Mouse (Mus musculus): ENCODE measurements around the gene Adgrf3. TPM values are rescaled to one million over a fixed set of nuclear protein-coding genes. Genes with fewer than 3 reads are reported as not detected.

The Adgrf3 gene
- total RNA-seq, 1 experiment from 2014 or later = not detected

DNA sequence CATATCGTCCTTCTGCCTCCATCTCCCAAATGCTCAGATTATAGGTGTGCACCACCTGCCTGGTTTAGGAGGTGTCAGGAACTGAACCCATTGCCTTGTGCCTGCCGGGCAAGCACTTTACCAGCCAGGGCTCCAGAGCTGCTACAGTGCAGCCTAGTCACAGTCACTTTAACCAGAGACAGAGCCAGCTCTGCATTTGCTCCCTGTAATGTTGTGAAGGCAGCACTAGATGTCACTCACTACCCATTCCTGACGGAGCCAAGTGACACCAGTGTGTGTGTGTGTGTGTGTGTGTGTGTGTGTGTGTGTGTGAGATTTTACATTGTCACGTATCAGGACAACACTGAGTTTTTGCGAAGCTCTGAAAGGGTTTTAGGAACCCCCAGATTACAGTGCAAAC is 4.0 kb downstream of the Adgrf3 start:
- no peak for DNase-seq

DNA sequence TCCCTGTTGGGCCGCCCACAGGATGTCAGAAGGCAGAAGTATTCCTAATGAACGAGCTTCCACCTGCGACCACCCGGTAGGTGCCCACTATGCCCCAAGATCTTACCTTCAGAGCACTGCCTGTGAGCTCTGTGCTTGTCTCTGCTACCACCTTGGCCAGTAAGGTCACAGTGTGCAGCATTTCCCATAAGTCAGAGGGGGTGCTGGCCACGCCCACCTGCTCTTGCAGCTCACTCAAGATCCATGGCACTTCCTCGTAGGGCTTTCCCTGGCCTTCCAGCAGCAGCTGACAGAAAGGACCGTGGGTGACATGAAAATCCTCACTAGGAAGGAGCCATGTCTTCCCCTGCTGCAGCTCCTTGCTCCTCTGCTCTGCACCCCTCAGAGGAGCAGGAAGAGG is 7.3 kb downstream of the Adgrf3 start:
- DNase-seq = no peak

- no peak for DNase-seq
Measured at GRCm38 (mm10) chr5:30195340-30195739, 10.2 kb downstream of the Adgrf3 start.

DNA sequence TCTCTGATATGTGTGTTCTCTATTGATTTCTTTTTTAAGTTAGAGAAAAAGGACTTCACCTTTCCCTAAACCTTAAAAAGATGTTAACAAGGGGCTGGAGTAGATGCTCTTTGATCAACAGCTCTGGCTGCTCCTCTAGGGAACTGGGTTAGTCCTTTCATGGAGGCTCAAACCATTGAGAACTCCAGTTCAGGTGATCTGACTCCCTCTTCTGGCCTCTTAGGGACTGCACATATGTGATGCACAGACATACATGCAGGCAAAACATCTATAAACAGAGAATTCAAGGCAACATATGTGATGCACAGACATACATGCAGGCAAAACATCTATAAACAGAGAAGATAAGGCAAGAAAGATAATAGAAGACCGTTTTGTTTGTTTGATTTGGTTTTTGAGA is 13.1 kb downstream of the Adgrf3 start:
- DNase-seq = no peak

DNA sequence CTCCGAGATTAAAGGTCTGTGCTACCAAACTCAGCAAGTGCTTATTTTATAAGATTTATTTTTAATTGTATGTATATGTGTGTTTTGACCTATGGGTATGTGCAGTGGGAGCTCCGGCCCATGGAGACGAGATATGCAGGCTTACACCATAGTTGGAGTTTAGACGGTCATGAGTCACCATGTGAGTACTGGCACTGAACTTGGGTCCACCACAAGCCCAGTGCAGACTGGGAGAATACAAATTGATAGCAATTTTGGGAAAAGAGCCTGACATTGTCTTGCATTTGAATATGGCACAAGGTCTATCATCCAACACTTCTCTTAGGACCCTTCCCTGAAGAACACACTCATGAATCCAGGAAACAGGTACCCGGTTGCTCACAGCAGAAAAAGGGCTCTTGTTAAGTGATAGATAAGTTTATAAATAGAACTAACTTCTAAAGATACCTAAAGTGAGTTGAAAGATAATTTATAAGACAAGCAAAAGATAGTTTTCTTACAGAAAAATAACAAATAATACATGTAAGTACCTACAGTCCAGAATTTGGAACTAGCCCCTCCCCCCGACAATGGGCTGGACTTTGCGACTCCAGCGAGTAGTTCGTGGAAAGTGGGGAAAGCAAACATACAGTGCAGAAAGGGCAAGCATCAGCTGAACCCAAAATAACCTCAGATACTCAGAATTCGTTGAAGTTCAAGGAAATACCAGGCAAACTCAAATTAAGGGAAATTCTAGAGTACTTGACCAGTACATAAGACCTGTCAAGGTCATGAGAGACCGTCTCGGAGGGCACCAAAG is 17.6 kb downstream of the Adgrf3 start:
- no peak for DNase-seq

GRCm38 (mm10) chr5:30175811-30176210 is 29.7 kb downstream of the Adgrf3 start:
- no peak for DNase-seq

GRCm38 (mm10) chr5:30172931-30173692 is 32.4 kb downstream of the Adgrf3 start:
- DNase-seq = no peak

DNA sequence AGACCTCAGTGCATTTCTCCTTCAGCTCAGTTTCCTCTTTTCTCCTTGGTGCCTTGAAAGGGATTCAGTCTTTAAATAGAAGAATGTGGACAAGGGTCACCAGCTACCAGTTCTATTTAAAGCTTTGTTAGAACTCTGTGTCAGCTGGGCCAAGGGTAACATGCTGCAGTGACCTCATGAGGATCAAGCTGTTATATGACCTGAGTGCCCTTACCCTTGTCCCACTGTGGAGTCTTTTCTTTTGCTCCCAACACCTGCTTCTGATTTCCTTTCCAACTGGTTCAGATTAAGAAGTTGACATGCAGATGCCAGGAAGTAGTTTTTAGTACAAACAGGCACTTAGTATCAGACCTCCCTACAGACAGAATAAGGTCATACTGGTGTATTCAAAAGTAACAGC is 33.4 kb downstream of the Adgrf3 start:
- no peak for DNase-seq

- DNase-seq = no peak
Measured at GRCm38 (mm10) chr5:30170303-30170940, 35.1 kb downstream of the Adgrf3 start.

DNA sequence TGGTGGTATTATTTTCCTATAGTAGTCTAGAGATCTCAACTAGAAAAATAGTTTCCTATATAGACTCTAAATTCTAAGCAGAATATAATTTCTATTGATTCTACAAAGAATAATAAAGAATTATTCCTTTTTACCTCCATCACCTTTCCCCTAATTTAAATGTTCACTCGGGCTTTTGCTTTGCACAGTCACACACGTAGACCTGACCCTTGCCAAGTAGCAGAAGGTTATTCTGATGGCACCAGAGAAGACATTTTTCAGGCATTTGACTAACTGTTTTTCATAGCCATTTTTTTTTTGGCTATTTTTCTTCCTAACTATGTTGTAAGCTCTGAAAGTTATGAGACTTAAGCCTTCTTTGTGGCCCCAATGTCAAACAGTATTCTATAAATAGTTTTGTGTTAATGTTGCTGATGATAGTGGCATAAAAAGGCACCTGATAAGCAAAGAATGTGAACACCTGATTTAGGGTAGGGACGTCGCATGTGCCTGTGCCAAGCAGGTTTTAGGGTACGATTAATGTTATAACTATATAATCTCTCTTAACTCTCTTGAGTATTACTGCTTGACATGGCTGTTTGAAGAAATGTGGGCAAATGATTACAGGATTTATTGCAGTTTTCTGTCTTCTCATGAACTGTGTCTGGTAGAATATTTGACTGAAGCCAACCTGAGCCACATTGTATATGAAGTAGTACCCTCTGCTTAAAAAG is 40.1 kb downstream of the Adgrf3 start:
- no peak for DNase-seq

DNA sequence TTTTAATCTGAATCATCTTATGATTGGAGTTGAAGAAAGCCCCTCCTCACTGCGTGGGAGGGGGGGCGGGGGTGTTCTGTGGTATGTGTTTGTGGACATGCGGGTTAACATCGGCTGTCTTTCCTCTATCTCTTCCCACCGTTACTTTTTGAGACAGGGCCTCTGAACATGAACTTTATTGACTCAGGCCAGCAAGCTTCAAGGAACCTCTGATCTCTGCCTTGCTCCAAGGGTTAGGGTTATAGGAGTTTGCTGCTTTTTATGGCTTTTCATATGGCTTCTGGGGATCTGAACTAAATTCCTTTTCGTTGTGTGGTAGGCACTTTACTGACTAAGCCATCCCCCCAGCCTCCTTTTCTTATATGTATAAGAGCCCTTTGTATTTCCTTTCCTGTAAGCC is 43.2 kb downstream of the Adgrf3 start:
- no peak for DNase-seq

GRCm38 (mm10) chr5:30161836-30162235 is 43.7 kb downstream of the Adgrf3 start:
- DNase-seq = no peak

GRCm38 (mm10) chr5:30159601-30160000 is 45.9 kb downstream of the Adgrf3 start:
- no peak for DNase-seq

- no peak for DNase-seq
Measured at GRCm38 (mm10) chr5:30155821-30156629, 49.5 kb downstream of the Adgrf3 start.

DNA sequence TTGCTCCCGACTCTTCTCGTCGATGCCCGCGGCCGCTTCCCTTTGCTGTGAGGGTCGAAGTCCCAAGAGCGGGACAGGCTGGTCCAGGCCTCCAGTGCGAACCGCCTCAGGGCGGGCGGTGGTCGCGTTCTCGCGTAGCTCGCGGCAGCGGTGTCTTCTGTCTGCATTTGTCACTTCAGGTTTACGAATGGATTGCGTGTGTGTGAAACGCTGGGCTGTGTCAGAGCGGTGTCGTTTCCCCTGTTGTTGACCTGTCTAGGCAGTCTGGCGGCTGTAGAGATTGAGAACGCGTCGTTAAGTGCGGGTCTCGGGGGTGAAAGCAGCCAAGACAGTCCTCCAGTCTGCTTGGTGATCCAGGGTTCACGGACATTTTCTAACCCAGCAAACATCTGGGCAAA is 50.1 kb downstream of the Adgrf3 start:
- no peak for DNase-seq

GRCm38 (mm10) chr5:30154474-30155394 is 50.8 kb downstream of the Adgrf3 start, which contains the start of the genes Hadha and Hadhb:
Hadha (minus strand) TSS chr5:30155162.
Hadhb (plus strand) TSS chr5:30155248.
- DNase-seq = peak; percentile 94

DNA sequence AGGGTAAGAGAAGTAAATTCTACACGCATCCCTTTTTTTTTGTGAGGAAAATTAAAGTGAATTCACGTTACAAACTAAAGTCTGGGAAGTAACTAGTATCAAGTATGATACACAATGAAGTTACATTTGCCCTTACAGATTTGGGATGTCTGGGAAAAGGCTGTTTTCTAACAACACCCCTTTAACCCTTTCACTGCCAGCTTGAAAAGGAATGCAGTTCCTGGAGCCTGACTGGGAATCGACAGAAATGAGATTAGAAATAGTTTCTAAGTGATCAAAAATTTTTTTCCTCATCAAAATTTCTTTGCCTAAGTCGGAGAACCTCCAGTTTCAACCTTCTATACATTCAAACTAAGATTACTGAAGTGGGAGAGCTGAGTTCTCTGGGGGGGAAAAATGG is 51.5 kb downstream of the Adgrf3 start:
- DNase-seq = no peak

- DNase-seq = no peak
Measured at GRCm38 (mm10) chr5:30153222-30153621, 52.3 kb downstream of the Adgrf3 start.

DNA sequence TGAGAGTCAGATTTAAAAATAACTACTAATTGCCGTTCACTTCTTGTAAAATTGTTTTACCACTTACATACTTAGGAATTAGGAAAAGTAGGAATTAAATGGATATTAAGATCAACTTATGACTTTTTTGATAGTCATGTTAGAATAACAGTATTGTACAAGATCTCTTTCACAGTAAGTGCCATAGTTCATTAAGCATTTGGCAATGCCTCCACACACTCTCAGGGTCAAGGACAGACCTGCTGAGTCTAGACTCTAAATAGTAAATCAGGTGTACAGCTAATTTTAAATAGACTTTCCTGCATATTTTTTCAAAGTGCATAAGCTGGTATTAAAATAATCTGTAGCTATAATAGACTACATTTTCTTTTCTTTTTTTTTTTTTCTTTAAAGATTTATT is 53.1 kb downstream of the Adgrf3 start:
- DNase-seq = no peak

DNA sequence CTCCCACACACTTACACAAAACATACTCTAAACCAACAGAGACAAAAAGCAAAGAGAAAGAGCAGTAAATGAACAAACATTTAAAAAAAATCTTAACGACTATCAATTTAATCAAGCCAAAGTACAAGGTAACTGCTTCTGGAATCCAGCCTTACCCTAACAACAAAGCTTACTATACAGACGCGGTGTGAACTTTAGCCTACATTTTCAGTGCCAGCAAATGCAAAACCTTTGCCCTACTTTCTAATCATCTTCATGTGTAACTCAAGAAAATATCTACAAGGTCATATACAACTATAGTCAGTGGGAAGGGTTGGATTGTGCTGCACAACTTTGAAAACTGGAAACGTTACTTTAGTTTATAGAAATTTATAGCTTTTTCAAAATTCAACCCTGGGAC is 53.5 kb downstream of the Adgrf3 start:
- no peak for DNase-seq
